Mouse (Mus musculus): ENCODE data around the gene Efna4. TPM values are rescaled to one million over a fixed set of nuclear protein-coding genes. Genes with fewer than 3 reads are reported as not detected.

The Efna4 gene
- polyA plus RNA-seq, 1 experiment, result 0.64 TPM

DNA sequence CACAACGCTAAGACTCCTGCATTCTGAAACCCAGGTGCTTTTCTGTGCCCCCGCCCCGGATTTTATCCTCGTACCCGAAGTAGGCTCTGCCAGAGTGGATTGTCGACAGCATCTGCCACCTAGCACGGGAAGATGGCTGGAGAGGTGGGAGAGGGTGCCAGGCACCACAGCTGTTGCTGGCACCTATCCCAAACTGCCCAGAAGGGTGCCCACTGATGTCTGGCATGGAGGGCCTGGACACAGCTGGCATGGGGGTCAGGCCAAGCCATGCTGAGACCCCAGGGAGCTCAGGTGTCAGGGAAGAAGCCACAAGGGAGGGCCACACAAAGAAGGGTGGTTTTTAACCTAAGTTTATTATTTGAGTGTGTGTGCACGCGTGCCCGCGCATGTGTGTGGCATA, 4.8 kb downstream of the Efna4 start:
- TF ChIP-seq CTCF (IDR thresholded peaks at IDR 0.05; ENCODE audit: borderline replicate concordance, insufficient read depth, low read depth, low read length) (no peak), POLR2A (IDR thresholded peaks at IDR 0.05; ENCODE audit: borderline replicate concordance, insufficient read depth, low read length) (no peak)
- no peak overlapping the region for H3K27ac ChIP-seq (ENCODE audit: insufficient read depth, low read length)
- H3K4me3 ChIP-seq (replicated peaks; ENCODE audit: insufficient read depth, low read depth, low read length), result no peak overlapping the region
- H3K4me1 ChIP-seq (ENCODE audit: control insufficient read depth, insufficient read depth, low read length), result no peaks in the 10 kb centered on the region; the same call in 1 of the 2 replicates
- H3K27me3 ChIP-seq (ENCODE audit: control insufficient read depth, insufficient read depth, low read length), result no peaks in the 10 kb centered on the region
- no peak for DNase-seq
- WGBS, result 25% methylated on average over 11 of the region's 11 CpGs

DNA sequence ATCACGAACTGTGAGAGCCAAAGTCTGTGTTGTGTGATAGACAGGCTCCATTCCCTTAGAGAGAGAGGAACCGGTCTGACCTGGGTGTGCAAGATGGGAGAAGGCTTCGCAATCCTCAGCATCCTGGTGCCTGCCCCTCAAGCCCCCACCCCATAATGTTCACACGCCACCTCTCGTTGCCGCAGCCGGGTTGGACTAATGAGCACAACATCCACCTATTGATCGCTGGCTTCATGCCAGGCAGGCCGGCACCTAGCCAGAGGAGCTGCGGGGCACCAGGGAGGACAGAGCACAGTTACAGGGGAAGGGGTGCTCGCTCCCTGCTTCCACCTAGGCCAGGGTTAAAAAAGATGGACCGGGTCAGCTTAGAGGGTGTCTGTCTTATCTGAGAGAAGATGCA, 5.4 kb downstream of the Efna4 start:
- WGBS, result 25% methylated on average over 12 of the region's 12 CpGs
- H3K27ac ChIP-seq (ENCODE audit: insufficient read depth, low read length), result no peak overlapping the region
- H3K4me1 ChIP-seq (ENCODE audit: control insufficient read depth, insufficient read depth, low read length), result no peaks in the 10 kb centered on the region; the same call in 1 of the 2 replicates
- DNase-seq, result no peak
- H3K27me3 ChIP-seq (ENCODE audit: control insufficient read depth, insufficient read depth, low read length), result no peaks in the 10 kb centered on the region
- TF ChIP-seq POLR2A (IDR thresholded peaks at IDR 0.05; ENCODE audit: borderline replicate concordance, insufficient read depth, low read length) (no peak), CTCF (IDR thresholded peaks at IDR 0.05; ENCODE audit: borderline replicate concordance, insufficient read depth, low read depth, low read length) (no peak)
- no peak overlapping the region for H3K4me3 ChIP-seq (replicated peaks; ENCODE audit: insufficient read depth, low read depth, low read length)

DNA sequence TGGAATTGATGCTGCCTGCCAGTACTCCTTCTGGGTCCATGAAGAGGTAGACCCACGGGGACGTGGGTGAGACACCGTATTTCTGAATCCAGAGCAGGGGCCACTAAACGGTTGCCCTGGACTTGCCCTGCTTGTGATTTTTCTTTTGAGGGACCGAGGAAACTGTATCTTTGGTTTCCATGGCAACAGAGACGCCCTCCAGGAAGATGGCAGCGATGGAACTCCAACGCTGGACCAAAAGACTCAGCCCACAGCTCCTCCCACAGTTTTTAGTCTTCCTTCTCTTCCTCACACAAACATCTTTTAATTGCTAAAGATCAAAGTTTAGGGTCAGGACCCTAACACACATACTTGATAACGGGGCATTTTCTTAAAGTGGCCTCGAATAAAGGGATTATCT, 5.8 kb downstream of the Efna4 start:
- no peak for DNase-seq

DNA sequence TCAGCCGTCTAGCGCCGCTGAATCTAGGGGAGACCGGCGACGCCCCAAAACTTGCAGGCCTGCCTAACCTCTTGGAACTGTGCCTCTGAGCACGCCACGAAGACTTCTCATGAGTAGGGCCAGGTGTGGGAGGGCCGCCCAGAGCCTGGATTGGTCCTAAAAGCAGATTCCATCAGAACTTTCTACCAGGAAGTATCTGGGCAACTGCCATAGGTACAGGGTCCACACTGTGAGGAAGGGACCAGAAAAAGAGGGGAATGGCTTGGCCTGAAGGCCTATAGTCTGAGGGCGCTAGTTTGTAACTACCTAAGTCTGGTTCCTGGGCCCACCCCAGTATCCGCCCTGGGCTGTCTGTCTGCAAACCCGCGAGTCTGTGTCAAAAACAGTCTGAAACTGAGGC, 6.3 kb downstream of the Efna4 start:
- WGBS, result 80% methylated on average over 13 of the region's 13 CpGs
- Histone ChIP-seq H3K4me3 (replicated peaks; ENCODE audit: insufficient read depth, low read depth, low read length) (no peak overlapping the region), H3K27ac (ENCODE audit: insufficient read depth, low read length) (no peak overlapping the region), H3K27me3 (ENCODE audit: control insufficient read depth, insufficient read depth, low read length) (no peaks in the 10 kb centered on the region), H3K4me1 (ENCODE audit: control insufficient read depth, insufficient read depth, low read length) (no peaks in the 10 kb centered on the region; the same call in 1 of the 2 replicates)
- TF ChIP-seq POLR2A (IDR thresholded peaks at IDR 0.05; ENCODE audit: borderline replicate concordance, insufficient read depth, low read length) (no peak), CTCF (IDR thresholded peaks at IDR 0.05; ENCODE audit: borderline replicate concordance, insufficient read depth, low read depth, low read length) (no peak)
- DNase-seq, result no peak

More for the DNA sequence above, 5.8 kb downstream of the Efna4 start:
- 71% methylated on average over 10 of the region's 10 CpGs for WGBS
- no peak overlapping the region for H3K27ac ChIP-seq (ENCODE audit: insufficient read depth, low read length)
- H3K4me3 ChIP-seq (replicated peaks; ENCODE audit: insufficient read depth, low read depth, low read length), result no peak overlapping the region
- H3K4me1 ChIP-seq (ENCODE audit: control insufficient read depth, insufficient read depth, low read length), result no peaks in the 10 kb centered on the region; the same call in 1 of the 2 replicates
- H3K27me3 ChIP-seq (ENCODE audit: control insufficient read depth, insufficient read depth, low read length), result no peaks in the 10 kb centered on the region
- TF ChIP-seq POLR2A (IDR thresholded peaks at IDR 0.05; ENCODE audit: borderline replicate concordance, insufficient read depth, low read length) (no peak), CTCF (IDR thresholded peaks at IDR 0.05; ENCODE audit: borderline replicate concordance, insufficient read depth, low read depth, low read length) (no peak)

DNA sequence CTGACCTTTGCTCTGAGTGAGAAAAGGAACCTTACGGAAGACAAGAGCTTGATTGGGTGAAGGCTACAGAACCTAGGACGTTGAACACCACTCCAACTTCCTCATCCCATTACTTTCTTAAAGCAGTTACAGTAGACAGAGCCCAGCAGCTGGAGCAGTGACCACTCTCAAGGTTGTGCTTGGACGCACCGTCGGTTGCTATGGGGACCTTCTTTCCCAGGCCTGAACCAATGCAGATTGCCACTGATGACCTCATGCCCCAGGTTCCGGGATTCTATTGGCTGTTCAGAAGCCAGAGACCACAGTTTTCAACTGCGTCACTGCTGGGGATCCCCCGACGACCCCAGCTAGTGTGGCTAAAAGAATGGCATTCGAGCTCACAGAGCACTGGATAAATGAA, 6.9 kb downstream of the Efna4 start:
- H3K4me3 ChIP-seq (replicated peaks; ENCODE audit: insufficient read depth, low read depth, low read length), result no peak overlapping the region
- no peaks in the 10 kb centered on the region for H3K27me3 ChIP-seq (ENCODE audit: control insufficient read depth, insufficient read depth, low read length)
- H3K27ac ChIP-seq (ENCODE audit: insufficient read depth, low read length), result no peak overlapping the region
- H3K4me1 ChIP-seq (ENCODE audit: control insufficient read depth, insufficient read depth, low read length), result no peaks in the 10 kb centered on the region; the same call in 1 of the 2 replicates
- WGBS, result 53% methylated on average over 10 of the region's 10 CpGs
- DNase-seq, result no peak
- no peak for TF ChIP-seq CTCF (IDR thresholded peaks at IDR 0.05; ENCODE audit: borderline replicate concordance, insufficient read depth, low read depth, low read length)
- no peak for TF ChIP-seq POLR2A (IDR thresholded peaks at IDR 0.05; ENCODE audit: borderline replicate concordance, insufficient read depth, low read length)

DNA sequence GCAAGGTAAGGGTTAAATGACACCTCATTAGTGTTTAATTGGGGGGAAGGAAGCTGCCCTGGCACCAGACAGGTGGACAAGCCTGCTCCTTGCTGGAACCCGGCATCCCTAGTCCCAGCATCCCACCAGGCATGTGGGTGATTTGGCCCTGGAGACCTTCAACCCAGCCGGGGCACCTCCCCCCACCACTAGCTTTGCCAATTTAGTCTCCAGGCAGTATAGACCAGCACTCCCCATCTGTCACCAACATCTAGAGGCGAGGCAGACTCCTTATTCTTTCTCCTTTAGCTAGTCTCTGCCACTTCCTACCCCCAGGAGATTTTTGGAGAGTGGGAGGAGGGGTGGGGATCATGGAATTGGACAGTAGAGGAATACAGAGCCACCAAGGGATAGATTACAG, 7.5 kb downstream of the Efna4 start:
- H3K4me3 ChIP-seq (replicated peaks; ENCODE audit: insufficient read depth, low read depth, low read length), result no peak overlapping the region
- no peak overlapping the region for H3K27ac ChIP-seq (ENCODE audit: insufficient read depth, low read length)
- H3K27me3 ChIP-seq (ENCODE audit: control insufficient read depth, insufficient read depth, low read length), result no peaks in the 10 kb centered on the region
- H3K4me1 ChIP-seq (ENCODE audit: control insufficient read depth, insufficient read depth, low read length), result no peaks in the 10 kb centered on the region; the same call in 1 of the 2 replicates
- DNase-seq, result no peak
- WGBS, result 32% methylated on average over 3 of the region's 3 CpGs
- TF ChIP-seq CTCF (IDR thresholded peaks at IDR 0.05; ENCODE audit: borderline replicate concordance, insufficient read depth, low read depth, low read length) (no peak), POLR2A (IDR thresholded peaks at IDR 0.05; ENCODE audit: borderline replicate concordance, insufficient read depth, low read length) (no peak)

DNA sequence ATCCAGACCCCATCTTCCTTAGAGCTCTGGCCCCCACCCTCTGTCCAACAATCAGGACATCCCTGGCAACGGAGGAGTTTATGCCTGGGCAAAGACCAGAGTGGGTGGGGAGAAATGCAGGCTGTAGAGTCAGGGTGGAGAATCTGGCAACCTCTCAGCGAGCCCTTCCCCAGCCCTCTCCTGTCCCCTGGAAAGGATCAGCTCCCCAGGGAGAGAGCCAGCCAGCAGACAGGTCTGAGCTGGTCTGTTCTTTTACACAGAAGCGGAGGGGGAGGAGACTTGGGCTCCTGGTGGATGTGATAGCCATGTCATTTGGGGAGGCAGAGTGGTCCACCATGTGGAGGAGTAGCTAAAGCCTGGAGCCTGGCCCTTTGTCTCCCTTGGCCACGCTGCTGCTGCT, 9.2 kb downstream of the Efna4 start:
- Histone ChIP-seq H3K4me3 (replicated peaks; ENCODE audit: insufficient read depth, low read depth, low read length) (no peak overlapping the region), H3K27ac (ENCODE audit: insufficient read depth, low read length) (no peak overlapping the region), H3K4me1 (ENCODE audit: control insufficient read depth, insufficient read depth, low read length) (no peaks in the 10 kb centered on the region; the same call in 1 of the 2 replicates), H3K27me3 (ENCODE audit: control insufficient read depth, insufficient read depth, low read length) (no peaks in the 10 kb centered on the region)
- WGBS, result 21% methylated on average over 4 of the region's 4 CpGs
- TF ChIP-seq CTCF (IDR thresholded peaks at IDR 0.05; ENCODE audit: borderline replicate concordance, insufficient read depth, low read depth, low read length), result no peak
- no peak for TF ChIP-seq POLR2A (IDR thresholded peaks at IDR 0.05; ENCODE audit: borderline replicate concordance, insufficient read depth, low read length)
- no peak for DNase-seq

DNA sequence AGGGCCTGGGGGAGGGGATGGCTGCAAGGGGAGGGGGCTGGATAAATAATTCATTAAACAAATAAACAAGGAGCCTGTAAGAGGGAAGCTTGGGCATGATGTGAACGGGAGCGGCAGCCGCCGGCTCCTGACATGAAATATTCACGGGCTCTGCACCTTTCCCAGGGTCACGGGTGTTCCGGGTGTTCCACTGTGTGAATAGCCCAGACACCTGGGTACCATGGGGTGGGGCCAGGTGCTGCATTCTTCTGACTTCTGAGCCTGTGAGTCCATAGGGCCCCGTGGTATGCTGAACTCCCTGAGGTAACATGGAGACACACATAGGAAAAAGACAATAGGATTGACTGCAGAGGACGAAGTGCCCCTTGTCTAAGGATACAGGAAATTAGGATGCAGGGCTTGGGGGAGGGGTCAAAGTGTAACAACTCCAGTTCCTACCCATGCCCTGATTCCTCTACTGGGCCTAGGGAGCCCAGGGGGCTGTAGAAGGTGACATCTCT, 10.4 kb downstream of the Efna4 start:
- WGBS, result 80% methylated on average over 9 of the region's 9 CpGs
- no peaks in the 10 kb centered on the region; the same call in 1 of the 2 replicates for H3K4me1 ChIP-seq (ENCODE audit: control insufficient read depth, insufficient read depth, low read length)
- no peak for DNase-seq
- no peak overlapping the region for H3K4me3 ChIP-seq (replicated peaks; ENCODE audit: insufficient read depth, low read depth, low read length)
- no peak for TF ChIP-seq POLR2A (IDR thresholded peaks at IDR 0.05; ENCODE audit: borderline replicate concordance, insufficient read depth, low read length)
- TF ChIP-seq CTCF (IDR thresholded peaks at IDR 0.05; ENCODE audit: borderline replicate concordance, insufficient read depth, low read depth, low read length), result no peak
- H3K27ac ChIP-seq (ENCODE audit: insufficient read depth, low read length), result no peak overlapping the region
- H3K27me3 ChIP-seq (ENCODE audit: control insufficient read depth, insufficient read depth, low read length), result no peaks in the 10 kb centered on the region
